Mouse (Mus musculus) stomach, embryonic 14.5 days (tissue): ENCODE results near the gene Prf1. TPM values are rescaled to one million over a fixed set of nuclear protein-coding genes. Genes with fewer than 3 reads are reported as not detected.
A peak's percentile ranks its signal among the peaks of the same experiment; 100 is the strongest.

Experiments
- ATAC-seq: fragments of 200-750 bp; cut with Nextera tagmentation; 2 replicates; pipeline ENCODE4 v1.8.0; 2017; ENCODE audit warnings: low read depth, moderate TSS enrichment; ENCODE audit not compliant: insufficient number of reproducible peaks, insufficient read depth, low FRiP score
- H3K27ac ChIP-seq: fragments of 300-500 bp; sonication (generic); 2 replicates; pipeline ENCODE4 v1.5.1; 2014; ENCODE audit warnings: mild to moderate bottlenecking, low read length, moderate library complexity, mixed read lengths
- H3K27me3 ChIP-seq: fragments of 300-500 bp; sonication (generic); 2 replicates; pipeline ENCODE4 v1.6.1; 2014; ENCODE audit warnings: low read length, control low read depth, mixed read lengths; ENCODE audit not compliant: control insufficient read depth, insufficient read depth
- H3K36me3 ChIP-seq: fragments of 300-500 bp; sonication (generic); 2 replicates; pipeline ENCODE4 v1.6.1; 2014; ENCODE audit warnings: mild to moderate bottlenecking, control low read depth, low read length, moderate library complexity, mixed read lengths; ENCODE audit not compliant: control insufficient read depth, insufficient read depth
- H3K4me1 ChIP-seq: fragments of 300-500 bp; sonication (generic); 2 replicates; pipeline ENCODE4 v1.6.1; 2014; ENCODE audit warnings: low read length, control low read depth, mixed read lengths; ENCODE audit not compliant: control insufficient read depth, insufficient read depth
- H3K4me2 ChIP-seq: fragments of 300-500 bp; sonication (generic); replicated peaks from 2 replicates; pipeline ENCODE4 v1.6.1; 2014; ENCODE audit warnings: low read depth, low read length, control low read depth
- H3K4me3 ChIP-seq: fragments of 300-500 bp; sonication (generic); 2 replicates; pipeline ENCODE4 v1.5.1; 2014; ENCODE audit warnings: low read depth, low read length, control low read depth
- H3K9ac ChIP-seq: fragments of 300-500 bp; sonication (generic); replicated peaks from 2 replicates; pipeline ENCODE4 v1.6.1; 2014; ENCODE audit warnings: low read depth, mild to moderate bottlenecking, control low read depth, low read length, moderate library complexity, mixed read lengths
- H3K9me3 ChIP-seq: fragments of 300-500 bp; sonication (generic); 2 replicates; pipeline ENCODE4 v1.6.1; 2016; ENCODE audit warnings: low read depth, low read length, control low read depth; ENCODE audit not compliant: control insufficient read depth
- WGBS: fragments of 180-500 bp; shearing (Covaris S2); extraction: QIAGEN DNeasy Blood & Tissue Kit; methylation state at CpG from one replicate; pipeline ENCODE4 v1.1.7; 2014; 5-methylcytosine and 5-hydroxymethylcytosine counted together
- polyA plus RNA-seq: library from polyadenylated mRNA; unstranded; fragments of >200 nt; fragmentation: Nextera tagmentation; extraction: Ambion mirVana; gene quantifications from 2 replicates; pipeline ENCODE4 v1.2.1, GENCODE M21; 2014

Gene Prf1
- polyA plus RNA-seq, 1 experiment from 2014 or later: not detected

DNA sequence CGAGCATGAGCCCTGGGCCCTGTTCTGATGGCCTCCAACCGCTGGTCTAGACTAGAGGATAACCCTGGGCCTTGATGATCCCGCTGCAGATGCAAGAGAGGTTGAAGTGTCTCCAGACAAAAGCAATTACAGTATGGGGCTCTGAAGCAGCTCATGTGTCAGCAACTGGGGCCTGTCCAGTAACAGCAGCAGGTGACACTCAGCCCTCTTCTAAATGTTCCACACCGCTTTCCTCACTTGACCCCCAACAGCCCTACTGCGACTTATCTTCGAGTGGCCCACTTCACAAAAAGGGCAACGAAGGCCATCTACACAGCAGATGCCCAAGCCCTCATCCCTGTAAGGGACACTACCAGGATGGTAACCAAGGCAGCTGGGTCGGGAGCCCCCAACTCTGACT, 47.5 kb downstream of the Prf1 start:
- WGBS: 80% methylated on average over 8 of the region's 8 CpGs
- H3K9me3 ChIP-seq: no peaks in the 10 kb centered on the region
- no peaks in the 10 kb centered on the region for H3K27me3 ChIP-seq
- H3K9ac ChIP-seq: no peak overlapping the region
- no peak overlapping the region for H3K27ac ChIP-seq
- no peak for ATAC-seq
- peaks cover 7% of the 10 kb centered on the region; the same call in 1 of the 2 replicates for H3K36me3 ChIP-seq
- no peak overlapping the region for H3K4me2 ChIP-seq
- H3K4me1 ChIP-seq: no peaks in the 10 kb centered on the region
- no peak overlapping the region for H3K4me3 ChIP-seq

DNA sequence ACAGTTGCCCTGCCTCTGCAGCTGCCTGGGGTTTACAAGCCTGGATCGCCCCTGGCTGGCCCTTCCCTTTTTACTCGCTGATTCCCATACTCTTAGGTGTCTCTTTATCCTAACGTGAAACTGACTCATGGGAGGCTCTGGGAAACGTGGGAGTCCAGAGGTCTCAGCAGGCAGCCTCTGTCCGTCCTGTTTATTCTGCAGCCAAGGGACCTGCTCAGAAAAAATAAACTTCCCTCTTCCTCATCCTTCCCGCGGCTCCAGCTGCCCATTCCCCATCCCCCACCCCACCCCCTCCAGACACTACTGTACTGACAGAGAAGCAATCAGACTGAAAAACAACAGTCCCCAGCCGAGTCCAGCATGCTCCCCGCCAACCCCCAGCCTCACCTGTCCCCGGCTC, 48.7 kb downstream of the Prf1 start:
- Histone ChIP-seq H3K4me1 (no peaks in the 10 kb centered on the region), H3K9me3 (no peaks in the 10 kb centered on the region), H3K4me2 (no peak overlapping the region), H3K36me3 (peaks cover 7% of the 10 kb centered on the region; the same call in 1 of the 2 replicates), H3K4me3 (no peak overlapping the region), H3K9ac (no peak overlapping the region), H3K27me3 (no peaks in the 10 kb centered on the region), H3K27ac (peak overlapping the region; percentile 44; the same call in 1 of the 2 replicates)
- 12% methylated on average over 10 of the region's 10 CpGs for WGBS
- ATAC-seq: no peak

DNA sequence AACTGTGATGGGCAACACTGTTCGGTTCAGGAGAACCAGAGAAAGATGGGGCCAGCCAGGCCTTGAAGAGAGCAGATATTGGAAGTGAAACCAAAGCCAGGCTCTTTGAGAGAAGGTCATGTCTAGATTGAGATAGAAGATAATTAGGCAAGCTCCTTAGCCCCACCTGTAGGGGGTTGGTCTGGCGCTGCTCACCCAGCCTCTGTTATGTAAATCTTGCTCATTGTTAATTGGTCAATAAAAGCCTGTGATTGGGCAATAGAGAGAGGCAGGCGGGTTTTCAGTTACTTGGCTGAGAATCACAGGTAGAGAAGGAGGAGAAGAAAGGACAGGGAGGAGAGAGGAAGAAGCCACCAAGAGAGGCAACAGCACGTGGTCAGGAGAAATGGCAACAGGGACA, 53.6 kb downstream of the Prf1 start:
- no peaks in the 10 kb centered on the region for H3K27me3 ChIP-seq
- H3K9me3 ChIP-seq: no peaks in the 10 kb centered on the region
- H3K4me3 ChIP-seq: no peak overlapping the region
- H3K27ac ChIP-seq: no peak overlapping the region
- ATAC-seq: no peak
- no peak overlapping the region for H3K9ac ChIP-seq
- WGBS: 74% methylated on average over 4 of the region's 4 CpGs
- no peaks in the 10 kb centered on the region for H3K4me1 ChIP-seq
- peaks cover 3% of the 10 kb centered on the region; the same call in 1 of the 2 replicates for H3K36me3 ChIP-seq
- H3K4me2 ChIP-seq: no peak overlapping the region

Other genes starting within 250 kb of the Prf1 start
- 105 and 114 TPM in 2 replicates for gene Pcbd1, start 208.5 kb upstream of the Prf1 start, polyA plus RNA-seq
- gene Sgpl1, start 150.1 kb upstream of the Prf1 start, polyA plus RNA-seq: 62.3 and 63.6 TPM in 2 replicates
- gene Tbata, start 125.9 kb upstream of the Prf1 start, polyA plus RNA-seq: 0.22 TPM in 1 of 2 replicates, not detected in the other
- 0.98 and 1.4 TPM in 2 replicates for gene Adamts14, start 24.4 kb upstream of the Prf1 start, polyA plus RNA-seq
- gene Pald1, start 85.7 kb downstream of the Prf1 start, polyA plus RNA-seq: 14.8 and 16.5 TPM in 2 replicates
- 0.27 TPM in 1 of 2 replicates, not detected in the other for gene Nodal, start 120.1 kb downstream of the Prf1 start, polyA plus RNA-seq
- gene Eif4ebp2, start 154.8 kb downstream of the Prf1 start, polyA plus RNA-seq: 52.0 and 52.8 TPM in 2 replicates
- 5.3 and 6.9 TPM in 2 replicates for gene Lrrc20, start 178.0 kb downstream of the Prf1 start, polyA plus RNA-seq